Mouse (Mus musculus): ENCODE measurements around the gene Tapbp. TPM values are rescaled to one million over a fixed set of nuclear protein-coding genes. Genes with fewer than 3 reads are reported as not detected.
A peak's percentile ranks its signal among the peaks of the same experiment; 100 is the strongest.

Tapbp gene
- polyA plus RNA-seq, 1 experiment from 2014 or later: 33.2 TPM

GRCm38 (mm10) chr17:33968489-33968888, 52.8 kb downstream of the Tapbp start:
- H3K4me3 ChIP-seq: no peak overlapping the region
- H3K4me1 ChIP-seq (replicated peaks): no peaks in the 10 kb centered on the region
- no peak overlapping the region for H3K27ac ChIP-seq (replicated peaks)
- H3K36me3 ChIP-seq: peaks cover 21% of the 10 kb centered on the region; the same call in 1 of the 2 replicates
- no peaks in the 10 kb centered on the region for H3K9me3 ChIP-seq
- H3K9ac ChIP-seq: no peak overlapping the region
- WGBS: 4% methylated on average over 9 of the region's 9 CpGs
- H3K27me3 ChIP-seq: no peaks in the 10 kb centered on the region
- ATAC-seq (ENCODE audit: low FRiP score, low read depth): peak; percentile 79
- peak overlapping the region; percentile 11; the same call in 1 of the 2 replicates for H3K4me2 ChIP-seq

DNA sequence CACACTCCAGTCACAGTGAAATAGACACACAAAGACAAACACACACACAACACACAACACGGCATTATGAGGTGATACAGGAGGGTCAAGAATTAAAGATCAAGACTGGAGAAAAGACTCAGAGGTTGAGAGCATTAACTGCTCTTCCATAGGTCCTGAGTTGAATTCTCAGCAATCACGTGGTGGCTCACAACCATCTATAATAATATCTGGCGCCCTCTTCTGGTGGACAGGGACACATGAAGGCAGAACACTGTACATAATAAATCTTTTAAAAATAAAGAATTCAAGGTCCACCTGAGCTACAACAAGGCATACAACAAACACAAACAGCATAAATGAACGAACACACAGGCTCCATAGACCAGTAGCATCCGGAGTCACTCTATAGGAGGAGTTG, 53.2 kb downstream of the Tapbp start:
- ATAC-seq (ENCODE audit: low FRiP score, low read depth): peak; percentile 35; the same call in 1 of the 2 replicates
- H3K9me3 ChIP-seq: no peaks in the 10 kb centered on the region
- no peaks in the 10 kb centered on the region for H3K4me1 ChIP-seq (replicated peaks)
- H3K9ac ChIP-seq: no peak overlapping the region
- 27% methylated on average over 5 of the region's 5 CpGs for WGBS
- no peak overlapping the region for H3K27ac ChIP-seq (replicated peaks)
- peak overlapping the region; percentile 11; the same call in 1 of the 2 replicates for H3K4me2 ChIP-seq
- no peak overlapping the region for H3K4me3 ChIP-seq
- peaks cover 20% of the 10 kb centered on the region; the same call in 1 of the 2 replicates for H3K36me3 ChIP-seq
- H3K27me3 ChIP-seq: no peaks in the 10 kb centered on the region

DNA sequence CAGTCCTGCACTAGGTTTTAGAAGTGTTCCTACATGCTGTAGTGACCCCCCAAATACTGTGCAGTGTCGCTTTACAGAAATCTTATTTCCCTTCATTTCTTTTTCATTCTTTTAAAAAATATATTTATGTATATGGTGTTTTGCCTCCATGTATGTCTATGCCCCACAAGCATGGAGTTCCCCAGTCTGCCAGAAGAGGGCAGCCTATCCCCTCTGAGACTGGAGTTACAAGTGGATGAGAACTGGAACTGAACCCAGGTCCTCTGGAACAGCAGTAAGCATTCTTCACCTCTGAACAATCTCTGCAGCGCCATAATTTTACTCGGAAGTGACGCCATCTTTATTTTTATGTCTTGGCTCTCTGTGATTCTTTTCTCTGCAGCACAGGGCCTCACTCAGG, 53.7 kb downstream of the Tapbp start:
- WGBS: 81% methylated on average over 4 of the region's 4 CpGs
- Histone ChIP-seq H3K4me2 (no peak overlapping the region), H3K36me3 (peaks cover 20% of the 10 kb centered on the region; the same call in 1 of the 2 replicates), H3K4me1 (replicated peaks) (no peaks in the 10 kb centered on the region), H3K27me3 (0 out of 2 replicates have a peak, but pooled peaks cover 3% of the 10 kb centered on the region), H3K9me3 (no peaks in the 10 kb centered on the region), H3K4me3 (no peak overlapping the region), H3K27ac (replicated peaks) (no peak overlapping the region), H3K9ac (no peak overlapping the region)
- ATAC-seq (ENCODE audit: low FRiP score, low read depth): no peak

DNA sequence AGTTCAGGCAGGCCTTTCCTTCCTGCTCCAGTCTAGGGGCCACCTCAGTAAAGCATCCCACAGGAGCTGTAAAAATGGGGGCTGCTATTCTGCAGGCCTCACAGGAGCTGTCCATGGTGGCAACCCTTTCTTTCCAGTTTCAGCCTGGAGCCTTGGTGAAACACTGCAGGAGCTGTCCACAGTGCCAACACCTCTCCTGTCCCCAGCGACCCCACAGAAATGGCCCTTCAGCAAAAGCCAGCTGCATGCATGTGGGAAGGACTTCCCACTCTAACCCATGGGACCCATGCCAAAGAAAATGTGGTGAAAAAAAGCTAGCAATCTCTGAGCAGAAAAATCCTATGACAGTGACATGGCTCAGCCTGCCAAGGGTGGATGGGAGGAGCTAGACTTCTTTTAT, 57.0 kb downstream of the Tapbp start:
- 0 out of 2 replicates have a peak, but pooled peaks cover under 1% of the 10 kb centered on the region for H3K4me1 ChIP-seq (replicated peaks)

DNA sequence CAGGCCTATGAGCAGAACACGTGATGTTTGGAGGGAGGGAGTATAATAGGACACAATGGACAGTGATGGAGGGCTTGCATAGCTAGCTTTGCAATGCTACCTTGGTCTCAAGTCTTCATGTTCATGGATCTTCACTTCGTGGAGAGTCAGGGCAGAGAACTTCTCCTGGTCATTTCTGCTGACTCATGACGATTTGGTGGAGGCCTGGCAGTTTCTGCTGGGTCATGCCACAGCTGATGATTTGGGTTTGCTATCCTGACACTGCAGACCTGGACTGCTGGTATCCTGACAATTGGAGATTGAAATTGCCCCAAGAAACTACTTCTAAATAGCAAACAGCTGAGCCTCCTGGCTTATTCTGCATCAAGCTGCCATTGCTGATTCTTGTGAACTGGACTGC, 57.9 kb downstream of the Tapbp start:
- Histone ChIP-seq H3K27ac (replicated peaks) (no peak overlapping the region), H3K27me3 (peaks cover 34% of the 10 kb centered on the region), H3K9me3 (no peaks in the 10 kb centered on the region), H3K4me1 (replicated peaks) (peaks cover 9% of the 10 kb centered on the region), H3K4me3 (no peak overlapping the region), H3K36me3 (no peaks in the 10 kb centered on the region), H3K9ac (no peak overlapping the region), H3K4me2 (no peak overlapping the region)
- 59% methylated on average over 3 of the region's 3 CpGs for WGBS
- ATAC-seq (ENCODE audit: low FRiP score, low read depth): no peak

More for the DNA sequence above, 57.0 kb downstream of the Tapbp start:
- peaks cover 25% of the 10 kb centered on the region for H3K27me3 ChIP-seq
- H3K27ac ChIP-seq (replicated peaks): no peak overlapping the region
- H3K4me3 ChIP-seq: no peak overlapping the region
- no peak overlapping the region for H3K4me2 ChIP-seq
- no peaks in the 10 kb centered on the region for H3K36me3 ChIP-seq
- H3K9ac ChIP-seq: no peak overlapping the region
- WGBS: 11% methylated on average over 1 of the region's 1 CpGs
- no peak for ATAC-seq (ENCODE audit: low FRiP score, low read depth)
- no peaks in the 10 kb centered on the region for H3K9me3 ChIP-seq

- no peaks in the 10 kb centered on the region for H3K9me3 ChIP-seq
- peaks cover 27% of the 10 kb centered on the region for H3K4me1 ChIP-seq (replicated peaks)
- H3K4me2 ChIP-seq: peak overlapping the region; percentile 62
- H3K9ac ChIP-seq: peak overlapping the region; percentile 44
- peak overlapping the region; percentile 39 for H3K4me3 ChIP-seq
- no peak overlapping the region for H3K27ac ChIP-seq (replicated peaks)
- ATAC-seq (ENCODE audit: low FRiP score, low read depth): no peak
- peaks cover 48% of the 10 kb centered on the region for H3K27me3 ChIP-seq
- WGBS: 2% methylated on average over 57 of the region's 57 CpGs
- H3K36me3 ChIP-seq: no peaks in the 10 kb centered on the region
These were observed 62.3 kb downstream of the Tapbp start for GRCm38 (mm10) chr17:33977861-33978557.

GRCm38 (mm10) chr17:33978631-33979031, 62.9 kb downstream of the Tapbp start:
- ATAC-seq (ENCODE audit: low FRiP score, low read depth): no peak
- H3K9ac ChIP-seq: peak overlapping the region; percentile 44; the same call in 1 of the 2 replicates

More at GRCm38 (mm10) chr17:33978631-33979031, 62.9 kb downstream of the Tapbp start:
- Histone ChIP-seq H3K27me3 (peaks cover 48% of the 10 kb centered on the region), H3K4me2 (peak overlapping the region; percentile 62), H3K27ac (replicated peaks) (no peak overlapping the region), H3K4me3 (peak overlapping the region; percentile 39), H3K9me3 (no peaks in the 10 kb centered on the region), H3K36me3 (no peaks in the 10 kb centered on the region), H3K4me1 (replicated peaks) (peaks cover 27% of the 10 kb centered on the region)
- WGBS: 0% methylated on average over 17 of the region's 17 CpGs

Small RNA genes lying within 50 kb of the gene (microRNA-seq; reads per million reads assigned to microRNA genes)
- gene Gm27740: not detected

Other genes with a start within 250 kb of the Tapbp start
- gene Hnrnpm, start 229.0 kb upstream of the Tapbp start, polyA plus RNA-seq (2015; fragmentation: Nextera tagmentation; extraction: Ambion mirVana): 179 and 192 TPM in 2 replicates
- gene March2, start 197.2 kb upstream of the Tapbp start, polyA plus RNA-seq (2015; fragmentation: Nextera tagmentation; extraction: Ambion mirVana): 84.6 and 86.7 TPM in 2 replicates
- 590 and 595 TPM in 2 replicates for gene Rab11b, start 155.4 kb upstream of the Tapbp start, polyA plus RNA-seq (2015; fragmentation: Nextera tagmentation; extraction: Ambion mirVana)
- gene Angptl4, start 134.1 kb upstream of the Tapbp start, polyA plus RNA-seq (2015; fragmentation: Nextera tagmentation; extraction: Ambion mirVana): 23.2 and 23.9 TPM in 2 replicates
- 50.4 and 57.1 TPM in 2 replicates for gene Kank3, start 105.4 kb upstream of the Tapbp start, polyA plus RNA-seq (2015; fragmentation: Nextera tagmentation; extraction: Ambion mirVana)
- gene Rps28, start 91.3 kb upstream of the Tapbp start, polyA plus RNA-seq (2015; fragmentation: Nextera tagmentation; extraction: Ambion mirVana): 474 and 594 TPM in 2 replicates
- 496 and 540 TPM in 2 replicates for gene Ndufa7, start 91.3 kb upstream of the Tapbp start, polyA plus RNA-seq (2015; fragmentation: Nextera tagmentation; extraction: Ambion mirVana)
- 54.7 and 55.3 TPM in 2 replicates for gene Cd320, start 72.8 kb upstream of the Tapbp start, polyA plus RNA-seq (2015; fragmentation: Nextera tagmentation; extraction: Ambion mirVana)
- not detected in 2 replicates for gene Gm7029, start 42.1 kb upstream of the Tapbp start, polyA plus RNA-seq (2015; fragmentation: Nextera tagmentation; extraction: Ambion mirVana)
- gene Kifc1, start 25.2 kb upstream of the Tapbp start, polyA plus RNA-seq (2015; fragmentation: Nextera tagmentation; extraction: Ambion mirVana): 2.2 and 2.7 TPM in 2 replicates
- gene Platr17, start 10.8 kb upstream of the Tapbp start, polyA plus RNA-seq (2015; fragmentation: Nextera tagmentation; extraction: Ambion mirVana): 0.26 TPM in 1 of 2 replicates, not detected in the other
- gene Daxx, start 6.5 kb upstream of the Tapbp start, polyA plus RNA-seq (2015; fragmentation: Nextera tagmentation; extraction: Ambion mirVana): 50.3 and 55.9 TPM in 2 replicates
- gene Zbtb22, start within 50 bp of the Tapbp start, polyA plus RNA-seq (2015; fragmentation: Nextera tagmentation; extraction: Ambion mirVana): 17.1 TPM in 2 replicates
- 55.1 and 60.1 TPM in 2 replicates for gene Rgl2, start 13.6 kb downstream of the Tapbp start, polyA plus RNA-seq (2015; fragmentation: Nextera tagmentation; extraction: Ambion mirVana)
- 172 and 185 TPM in 2 replicates for gene Pfdn6, start 24.4 kb downstream of the Tapbp start, polyA plus RNA-seq (2015; fragmentation: Nextera tagmentation; extraction: Ambion mirVana)
- 24.3 and 26.5 TPM in 2 replicates for gene Wdr46, start 24.8 kb downstream of the Tapbp start, polyA plus RNA-seq (2015; fragmentation: Nextera tagmentation; extraction: Ambion mirVana)
- gene B3galt4, start 35.6 kb downstream of the Tapbp start, polyA plus RNA-seq (2015; fragmentation: Nextera tagmentation; extraction: Ambion mirVana): 12.8 and 14.1 TPM in 2 replicates
- gene Vps52, start 39.9 kb downstream of the Tapbp start, polyA plus RNA-seq (2015; fragmentation: Nextera tagmentation; extraction: Ambion mirVana): 74.8 and 76.6 TPM in 2 replicates
- gene Rps18, start 40.1 kb downstream of the Tapbp start, polyA plus RNA-seq (2015; fragmentation: Nextera tagmentation; extraction: Ambion mirVana): 701 and 784 TPM in 2 replicates
- gene H2-K1, start 84.4 kb downstream of the Tapbp start, polyA plus RNA-seq (2015; fragmentation: Nextera tagmentation; extraction: Ambion mirVana): 19.5 and 25.2 TPM in 2 replicates
- gene Ring1, start 108.8 kb downstream of the Tapbp start, polyA plus RNA-seq (2015; fragmentation: Nextera tagmentation; extraction: Ambion mirVana): 22.1 and 24.9 TPM in 2 replicates
- gene H2-Ke6, start 112.2 kb downstream of the Tapbp start, polyA plus RNA-seq (2015; fragmentation: Nextera tagmentation; extraction: Ambion mirVana): 64.8 and 71.9 TPM in 2 replicates
- gene Slc39a7, start 115.8 kb downstream of the Tapbp start, polyA plus RNA-seq (2015; fragmentation: Nextera tagmentation; extraction: Ambion mirVana): 166 and 176 TPM in 2 replicates
- 57.8 and 61.1 TPM in 2 replicates for gene Rxrb, start 115.9 kb downstream of the Tapbp start, polyA plus RNA-seq (2015; fragmentation: Nextera tagmentation; extraction: Ambion mirVana)
- gene Col11a2, start 123.5 kb downstream of the Tapbp start, polyA plus RNA-seq (2015; fragmentation: Nextera tagmentation; extraction: Ambion mirVana): 4.5 and 5.4 TPM in 2 replicates
- gene H2-Oa, start 176.4 kb downstream of the Tapbp start, polyA plus RNA-seq (2015; fragmentation: Nextera tagmentation; extraction: Ambion mirVana): 0.14 TPM in 1 of 2 replicates, not detected in the other
- gene H2-DMa, start 203.6 kb downstream of the Tapbp start, polyA plus RNA-seq (2015; fragmentation: Nextera tagmentation; extraction: Ambion mirVana): 19.4 and 19.8 TPM in 2 replicates
- 122 and 144 TPM in 2 replicates for gene Brd2, start 206.7 kb downstream of the Tapbp start, polyA plus RNA-seq (2015; fragmentation: Nextera tagmentation; extraction: Ambion mirVana)
- 0.20 and 0.38 TPM in 2 replicates for gene H2-DMb2, start 227.4 kb downstream of the Tapbp start, polyA plus RNA-seq (2015; fragmentation: Nextera tagmentation; extraction: Ambion mirVana)
- gene H2-DMb1, start 237.2 kb downstream of the Tapbp start, polyA plus RNA-seq (2015; fragmentation: Nextera tagmentation; extraction: Ambion mirVana): 0.79 and 1.1 TPM in 2 replicates